Mouse (Mus musculus): ENCODE data around the gene Ywhag.

Gene Ywhag

GRCm38 (mm10) chr5:135951660-135952059, 17.2 kb upstream of the Ywhag start:
- DNase-seq (ENCODE audit: low read depth, low spot score): no peak

- DNase-seq (ENCODE audit: low read depth, low spot score): no peak
Observed at GRCm38 (mm10) chr5:135950710-135951412, 16.4 kb upstream of the Ywhag start.

GRCm38 (mm10) chr5:135946621-135947020, 12.2 kb upstream of the Ywhag start:
- no peak for DNase-seq (ENCODE audit: low read depth, low spot score)

- DNase-seq (ENCODE audit: low read depth, low spot score): no peak
Observed at GRCm38 (mm10) chr5:135945916-135946408, 11.5 kb upstream of the Ywhag start.

GRCm38 (mm10) chr5:135942710-135943109, 8.3 kb upstream of the Ywhag start:
- DNase-seq (ENCODE audit: low read depth, low spot score): no peak

GRCm38 (mm10) chr5:135940587-135940986, 6.2 kb upstream of the Ywhag start:
- no peak for DNase-seq (ENCODE audit: low read depth, low spot score)

GRCm38 (mm10) chr5:135935641-135936190, 1.3 kb upstream of the Ywhag start:
- no peak for DNase-seq (ENCODE audit: low read depth, low spot score)

GRCm38 (mm10) chr5:135935176-135935523, 734 bp upstream of the Ywhag start:
- no peak for DNase-seq (ENCODE audit: low read depth, low spot score)

- DNase-seq (ENCODE audit: low read depth, low spot score): peak; percentile 35
Observed at GRCm38 (mm10) chr5:135933900-135934441, 445 bp downstream of the Ywhag start.

GRCm38 (mm10) chr5:135933222-135933899, 1.1 kb downstream of the Ywhag start:
- DNase-seq (ENCODE audit: low read depth, low spot score): no peak

GRCm38 (mm10) chr5:135932359-135932758, 2.1 kb downstream of the Ywhag start:
- no peak for DNase-seq (ENCODE audit: low read depth, low spot score)

- DNase-seq (ENCODE audit: low read depth, low spot score): no peak
Observed at GRCm38 (mm10) chr5:135931526-135931925, 2.9 kb downstream of the Ywhag start.

- no peak for DNase-seq (ENCODE audit: low read depth, low spot score)
Observed at GRCm38 (mm10) chr5:135929685-135930424, 4.6 kb downstream of the Ywhag start.

- no peak for DNase-seq (ENCODE audit: low read depth, low spot score)
Observed at GRCm38 (mm10) chr5:135923901-135924300, 10.5 kb downstream of the Ywhag start.

- DNase-seq (ENCODE audit: low read depth, low spot score): no peak
Observed at GRCm38 (mm10) chr5:135919902-135920301, 14.5 kb downstream of the Ywhag start.

GRCm38 (mm10) chr5:135918593-135918992, 15.8 kb downstream of the Ywhag start:
- no peak for DNase-seq (ENCODE audit: low read depth, low spot score)

GRCm38 (mm10) chr5:135918059-135918437, 16.4 kb downstream of the Ywhag start:
- DNase-seq (ENCODE audit: low read depth, low spot score): no peak

- DNase-seq (ENCODE audit: low read depth, low spot score): no peak
Observed at GRCm38 (mm10) chr5:135917327-135918058, 16.9 kb downstream of the Ywhag start.

- DNase-seq (ENCODE audit: low read depth, low spot score): no peak
Observed at GRCm38 (mm10) chr5:135916601-135917000, 17.8 kb downstream of the Ywhag start.

GRCm38 (mm10) chr5:135916051-135916565, 18.3 kb downstream of the Ywhag start:
- no peak for DNase-seq (ENCODE audit: low read depth, low spot score)

GRCm38 (mm10) chr5:135914156-135914555, 20.3 kb downstream of the Ywhag start:
- DNase-seq (ENCODE audit: low read depth, low spot score): no peak
